Mouse (Mus musculus) induced T-regulatory cell, adult 2 months (primary cell): ENCODE measurements around the gene Atoh7.
A peak's percentile ranks its signal among the peaks of the same experiment; 100 is the strongest.

Experiments
- DNase-seq: peaks from one replicate; pipeline ENCODE4 v3.0.0-alpha.2; 2012; ENCODE audit warnings: low read depth

The Atoh7 gene

GRCm38 (mm10) chr10:63099941-63100562, 601 bp downstream of the Atoh7 start:
- no peak for DNase-seq

GRCm38 (mm10) chr10:63100657-63101056, 1.2 kb downstream of the Atoh7 start:
- no peak for DNase-seq

GRCm38 (mm10) chr10:63113027-63113604, 13.7 kb downstream of the Atoh7 start:
- peak; percentile 64 for DNase-seq

GRCm38 (mm10) chr10:63113716-63114360, 14.4 kb downstream of the Atoh7 start:
- no peak for DNase-seq

- no peak for DNase-seq
Measured at GRCm38 (mm10) chr10:63115881-63116280, 16.4 kb downstream of the Atoh7 start.

- no peak for DNase-seq
Measured at GRCm38 (mm10) chr10:63116376-63116775, 16.9 kb downstream of the Atoh7 start.

GRCm38 (mm10) chr10:63117583-63117982, 18.1 kb downstream of the Atoh7 start:
- no peak for DNase-seq

- DNase-seq: no peak
Measured at GRCm38 (mm10) chr10:63119916-63120315, 20.5 kb downstream of the Atoh7 start.

- DNase-seq: no peak
Measured at GRCm38 (mm10) chr10:63121961-63122360, 22.5 kb downstream of the Atoh7 start.

- DNase-seq: no peak
Measured at GRCm38 (mm10) chr10:63122516-63122915, 23.1 kb downstream of the Atoh7 start.

- no peak for DNase-seq
Measured at GRCm38 (mm10) chr10:63123141-63123540, 23.7 kb downstream of the Atoh7 start.

GRCm38 (mm10) chr10:63124016-63124415, 24.6 kb downstream of the Atoh7 start:
- no peak for DNase-seq

GRCm38 (mm10) chr10:63125343-63125742, 25.9 kb downstream of the Atoh7 start:
- DNase-seq: no peak

- DNase-seq: no peak
Measured at GRCm38 (mm10) chr10:63126116-63126515, 26.7 kb downstream of the Atoh7 start.

GRCm38 (mm10) chr10:63127156-63127555, 27.7 kb downstream of the Atoh7 start:
- DNase-seq: no peak

- DNase-seq: no peak
Measured at GRCm38 (mm10) chr10:63128256-63128655, 28.8 kb downstream of the Atoh7 start.

GRCm38 (mm10) chr10:63130500-63130899, 31.0 kb downstream of the Atoh7 start:
- DNase-seq: peak; percentile 16

GRCm38 (mm10) chr10:63132356-63132755, 32.9 kb downstream of the Atoh7 start:
- DNase-seq: no peak

GRCm38 (mm10) chr10:63133326-63133725, 33.9 kb downstream of the Atoh7 start:
- DNase-seq: no peak

GRCm38 (mm10) chr10:63135680-63136079, 36.2 kb downstream of the Atoh7 start:
- DNase-seq: no peak

- DNase-seq: no peak
Measured at GRCm38 (mm10) chr10:63136436-63136835, 37.0 kb downstream of the Atoh7 start.

- no peak for DNase-seq
Measured at GRCm38 (mm10) chr10:63142660-63143059, 43.2 kb downstream of the Atoh7 start.
